Mouse (Mus musculus): ENCODE data around the gene Rngtt.

DNA sequence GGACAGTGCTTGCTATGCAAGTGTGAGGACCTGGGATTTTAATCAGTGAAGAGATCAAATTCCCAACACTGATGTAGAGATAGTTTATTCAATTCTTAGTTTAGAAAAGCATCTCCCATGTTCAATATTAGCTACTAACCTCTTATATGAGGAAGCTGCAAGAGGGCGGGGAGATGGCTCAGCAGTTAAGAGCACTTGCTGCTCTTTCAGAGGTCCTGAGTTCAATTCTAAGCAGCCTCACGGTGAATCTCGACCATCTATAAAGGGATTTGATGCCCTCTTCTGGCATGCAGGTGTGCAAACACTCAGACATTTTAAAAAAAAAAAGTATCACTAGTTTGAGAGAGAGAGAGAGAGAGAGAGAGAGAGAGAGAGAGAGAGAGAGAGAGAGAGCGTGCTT is 19.2 kb upstream of the Rngtt start:
- no peak for TF ChIP-seq CTCF (IDR thresholded peaks at IDR 0.05; ENCODE audit: control insufficient read depth, insufficient read depth, insufficient read length)
- TF ChIP-seq CEBPB (IDR thresholded peaks at IDR 0.05; ENCODE audit: low read depth), result no peak
- no peak for TF ChIP-seq MYOG (IDR thresholded peaks at IDR 0.05; ENCODE audit: control insufficient read depth, extremely low read depth, insufficient read length)

Data from C2C12 (cell line).